Mouse (Mus musculus) thymus, adult 2 months (tissue): Measurements from ENCODE around the gene Cdadc1. TPM values are rescaled to one million over a fixed set of nuclear protein-coding genes. Genes with fewer than 3 reads are reported as not detected.
A peak's percentile ranks its signal among the peaks of the same experiment; 100 is the strongest.

Experiments used
- DNase-seq: peaks from one replicate; pipeline ENCODE4 v3.0.0; 2021
- H3K27ac ChIP-seq: fragments of 200-500 bp; 2 replicates; pipeline ENCODE4 v1.5.1; 2012; ENCODE audit warnings: low read length, control low read depth; ENCODE audit not compliant: control insufficient read depth, insufficient read depth
- H3K27me3 ChIP-seq: fragments of 200-500 bp; 2 replicates; pipeline ENCODE4 v1.6.1; 2012; ENCODE audit warnings: mild to moderate bottlenecking, low read length, moderate library complexity, mixed read lengths; ENCODE audit not compliant: control insufficient read depth, insufficient read depth
- H3K36me3 ChIP-seq: fragments of 200-500 bp; 2 replicates; pipeline ENCODE4 v1.6.1; 2012; ENCODE audit warnings: mild to moderate bottlenecking, low read length, moderate library complexity; ENCODE audit not compliant: control insufficient read depth, insufficient read depth
- H3K4me1 ChIP-seq: fragments of 200-500 bp; replicated peaks from 2 replicates; pipeline ENCODE4 v1.6.1; 2012; ENCODE audit warnings: low read length; ENCODE audit not compliant: control insufficient read depth, insufficient read depth
- H3K4me3 ChIP-seq: fragments of 200-500 bp; 2 replicates; pipeline ENCODE4 v1.5.1; 2012; ENCODE audit warnings: mild to moderate bottlenecking, low read length, control low read depth, moderate library complexity; ENCODE audit not compliant: control insufficient read depth, insufficient read depth
- CTCF ChIP-seq: fragments of 200-500 bp; IDR thresholded peaks from 2 replicates; pipeline ENCODE4 v1.5.1; 2012; ENCODE audit warnings: mild to moderate bottlenecking, control low read depth, low read length, moderate library complexity, borderline replicate concordance; ENCODE audit not compliant: control insufficient read depth, poor library complexity, insufficient read depth; ENCODE audit errors: extremely low read depth
- POLR2A ChIP-seq: fragments of 200-500 bp; IDR thresholded peaks from 2 replicates; pipeline ENCODE4 v1.6.1; 2012; ENCODE audit warnings: mild to moderate bottlenecking, low read length, control low read depth, moderate library complexity; ENCODE audit not compliant: control insufficient read depth, poor library complexity, insufficient read depth; ENCODE audit errors: extremely low read depth
- WGBS: fragments of 180-500 bp; shearing (Covaris S2); methylation state at CpG from one replicate; pipeline ENCODE4 v1.1.7; 2018; 5-methylcytosine and 5-hydroxymethylcytosine counted together
- polyA plus RNA-seq: library from polyadenylated mRNA; depleted of rRNA; stranded (reverse); fragments of >200 nt; gene quantifications from 2 replicates; pipeline ENCODE4 v1.2.3, GENCODE M21; 2012

Gene Cdadc1
- polyA plus RNA-seq, 1 experiment = 6.2 TPM

DNA sequence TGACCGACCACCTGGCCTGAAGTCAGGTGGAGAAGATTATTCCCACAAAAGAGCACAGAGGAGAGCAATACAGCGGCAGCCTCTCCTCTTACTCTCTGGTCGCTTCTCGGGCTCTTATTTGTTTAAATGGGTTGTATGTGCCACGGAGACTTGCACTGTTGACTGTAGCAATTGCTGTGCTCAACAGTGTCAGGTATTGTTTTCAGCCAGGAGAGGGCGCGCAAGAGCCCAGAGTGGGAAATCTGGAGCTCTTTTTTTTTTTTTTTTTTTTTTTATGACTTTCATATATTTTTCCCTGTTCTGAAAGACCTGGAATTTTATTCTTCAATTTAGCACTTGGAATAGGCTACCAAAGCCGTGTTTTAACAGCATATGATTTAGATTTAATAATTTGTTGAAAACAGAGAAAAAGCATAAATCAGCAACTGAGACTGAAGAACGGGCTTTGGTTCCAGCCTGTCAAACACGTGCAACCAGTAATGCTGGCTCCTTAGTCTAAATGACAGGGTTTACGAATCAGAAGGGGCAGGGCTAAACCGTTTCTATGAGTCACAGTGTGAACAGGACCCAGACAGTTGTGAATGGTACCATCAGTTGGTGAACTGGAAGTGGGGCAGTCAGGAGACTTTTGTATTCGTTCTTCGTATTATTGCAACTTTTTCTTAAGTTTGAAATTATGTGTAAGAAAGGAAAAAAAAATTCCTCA is 15.3 kb upstream of the Cdadc1 start:
- no peaks in the 10 kb centered on the region for H3K4me1 ChIP-seq
- 57% methylated on average over 14 of the region's 14 CpGs for WGBS
- no peak overlapping the region; the same call in 1 of the 2 replicates for H3K27ac ChIP-seq
- H3K4me3 ChIP-seq = no peak overlapping the region
- TF ChIP-seq POLR2A (no peak), CTCF (no peak)
- no peaks in the 10 kb centered on the region for H3K27me3 ChIP-seq
- no peaks in the 10 kb centered on the region for H3K36me3 ChIP-seq
- peak; percentile 55 for DNase-seq

DNA sequence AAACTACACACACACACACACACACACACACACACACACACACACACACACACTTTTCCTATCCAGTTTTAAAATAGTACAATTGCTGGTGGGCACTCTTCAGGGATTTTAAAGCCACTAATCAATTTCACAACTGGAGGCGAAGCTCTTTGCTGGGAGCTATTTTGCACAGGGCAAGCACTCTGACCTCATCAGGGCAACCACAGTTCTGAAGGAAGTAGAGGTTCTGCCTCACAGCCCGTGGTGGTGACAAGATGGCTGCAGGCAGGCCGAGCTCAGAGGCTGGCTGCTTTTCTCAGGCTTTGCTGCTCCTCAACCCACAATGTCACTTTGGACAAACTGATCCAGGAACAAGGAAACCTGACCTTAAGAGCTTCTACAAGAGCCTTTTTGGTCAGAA is 9.3 kb upstream of the Cdadc1 start:
- TF ChIP-seq CTCF (no peak), POLR2A (no peak)
- 32% methylated on average over 3 of the region's 3 CpGs for WGBS
- Histone ChIP-seq H3K36me3 (no peaks in the 10 kb centered on the region), H3K4me3 (no peak overlapping the region), H3K4me1 (no peaks in the 10 kb centered on the region), H3K27ac (no peak overlapping the region), H3K27me3 (no peaks in the 10 kb centered on the region)
- no peak for DNase-seq

DNA sequence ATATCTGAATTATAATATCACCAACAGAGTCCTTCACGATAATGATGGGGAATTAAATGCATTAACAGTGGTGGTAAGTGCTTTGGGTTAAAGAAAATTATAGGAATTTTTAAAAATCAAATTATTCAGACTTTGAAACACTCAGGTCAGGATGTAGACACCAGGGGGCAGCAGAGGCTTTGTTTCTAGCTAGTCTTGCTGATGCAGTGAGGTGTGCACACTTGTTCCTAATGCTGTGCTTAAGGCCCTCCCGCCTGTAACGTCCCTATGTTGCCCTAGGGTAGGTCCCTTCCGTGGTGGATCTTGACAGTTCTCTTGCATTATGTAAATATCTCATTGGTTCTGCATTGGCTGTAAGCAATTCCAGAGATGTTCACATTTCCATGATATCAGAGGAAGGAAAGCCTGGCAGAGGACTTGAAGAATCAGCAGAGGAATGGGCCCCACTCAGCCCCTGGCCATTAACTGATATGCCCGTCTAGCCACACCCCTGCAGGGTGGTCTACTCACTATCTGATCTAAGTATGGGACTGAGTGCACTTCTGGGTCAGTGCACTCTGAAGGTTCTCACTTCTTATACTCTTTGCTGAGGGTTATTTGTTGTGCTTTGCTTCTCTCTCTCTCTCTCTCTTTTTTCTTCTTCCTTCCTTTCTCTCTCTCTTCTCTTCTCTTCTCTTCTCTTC is 8.1 kb upstream of the Cdadc1 start:
- Histone ChIP-seq H3K27ac (no peak overlapping the region), H3K4me1 (no peaks in the 10 kb centered on the region), H3K36me3 (no peaks in the 10 kb centered on the region), H3K27me3 (no peaks in the 10 kb centered on the region), H3K4me3 (no peak overlapping the region)
- no peak for TF ChIP-seq POLR2A
- no peak for TF ChIP-seq CTCF
- WGBS = 31% methylated on average over 5 of the region's 5 CpGs
- peak; percentile 75 for DNase-seq

DNA sequence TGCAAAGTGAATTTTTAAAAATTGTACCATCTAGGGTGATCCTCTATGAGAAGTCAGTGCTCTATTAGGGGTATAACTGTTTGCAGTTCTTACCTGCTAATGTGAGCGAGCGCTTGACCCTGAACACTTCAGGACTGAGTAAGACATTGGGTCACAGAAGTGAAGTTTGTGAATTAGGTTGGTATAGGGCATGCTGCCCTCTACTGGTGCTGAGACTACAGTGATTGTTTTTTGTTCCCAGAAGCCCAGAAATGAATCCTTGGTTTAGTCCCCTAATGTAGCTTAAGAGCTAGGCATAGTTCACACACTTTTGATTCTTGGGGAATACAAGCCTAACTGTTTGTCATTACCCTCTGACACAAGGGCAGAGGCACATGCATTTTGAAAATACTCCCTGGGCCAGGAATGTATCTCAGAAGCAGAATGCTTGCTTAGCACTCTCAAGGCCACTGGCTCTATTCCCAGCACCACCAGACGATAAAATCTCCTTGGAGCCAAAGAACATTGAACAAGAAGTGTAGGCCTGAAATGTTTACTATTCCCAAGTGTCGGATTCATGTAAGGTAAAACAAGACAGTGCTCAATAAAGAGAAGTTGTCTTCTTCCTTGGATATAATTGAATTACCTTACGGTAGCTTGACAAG is 6.4 kb upstream of the Cdadc1 start:
- Histone ChIP-seq H3K4me3 (no peak overlapping the region), H3K27me3 (no peaks in the 10 kb centered on the region), H3K36me3 (no peaks in the 10 kb centered on the region), H3K4me1 (no peaks in the 10 kb centered on the region), H3K27ac (no peak overlapping the region)
- peak; percentile 26 for DNase-seq
- 75% methylated on average over 5 of the region's 5 CpGs for WGBS
- TF ChIP-seq CTCF = no peak
- no peak for TF ChIP-seq POLR2A

DNA sequence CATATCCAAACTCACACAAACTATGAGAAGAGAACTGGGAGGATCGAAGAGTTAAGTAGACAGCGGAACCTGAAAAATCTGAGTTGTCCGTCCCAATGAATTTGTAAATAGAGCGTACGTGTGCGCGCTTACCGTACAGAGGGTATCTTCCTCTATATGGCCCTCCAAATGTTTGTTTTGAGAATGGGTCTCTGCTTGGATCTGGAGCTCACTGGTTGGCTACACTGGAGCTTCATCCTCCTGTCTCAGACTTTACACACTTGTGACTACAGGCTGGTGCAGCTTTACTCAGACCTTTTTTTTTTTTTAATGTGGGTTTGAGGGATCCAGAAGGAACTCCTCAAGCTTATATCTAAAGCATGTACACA is 485 bp upstream of the Cdadc1 start:
- peak overlapping the region; percentile 98 for H3K4me3 ChIP-seq
- no peak overlapping the region for H3K27ac ChIP-seq
- H3K36me3 ChIP-seq = no peaks in the 10 kb centered on the region
- H3K27me3 ChIP-seq = no peaks in the 10 kb centered on the region
- WGBS = 2% methylated on average over 8 of the region's 8 CpGs
- TF ChIP-seq CTCF (no peak), POLR2A (no peak)
- peaks cover 6% of the 10 kb centered on the region for H3K4me1 ChIP-seq
- no peak for DNase-seq

DNA sequence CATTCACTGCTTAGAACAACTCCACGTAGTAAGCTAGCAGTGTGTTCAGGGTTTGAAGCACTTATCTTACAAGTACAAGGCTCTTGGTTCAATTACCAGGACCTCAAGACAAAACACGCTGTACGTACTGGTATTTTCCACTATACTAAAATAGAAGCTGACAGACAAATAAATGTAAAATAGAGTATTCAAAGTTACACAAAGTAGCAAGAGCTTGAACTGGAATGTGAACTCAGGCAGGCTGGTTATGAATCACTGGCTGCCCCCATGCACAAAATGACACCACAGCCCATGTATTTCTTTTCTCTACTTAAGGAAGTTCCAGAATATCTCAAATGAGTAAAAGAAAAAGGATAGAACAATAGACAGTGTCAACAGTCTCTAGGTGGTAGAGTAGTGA is 2.8 kb downstream of the Cdadc1 start:
- peaks cover 6% of the 10 kb centered on the region for H3K4me1 ChIP-seq
- no peak overlapping the region for H3K4me3 ChIP-seq
- no peaks in the 10 kb centered on the region for H3K27me3 ChIP-seq
- WGBS = 96% methylated on average over 3 of the region's 3 CpGs
- H3K27ac ChIP-seq = no peak overlapping the region
- DNase-seq = no peak
- peaks cover 12% of the 10 kb centered on the region for H3K36me3 ChIP-seq
- TF ChIP-seq CTCF (no peak), POLR2A (no peak)
